Mouse (Mus musculus): Measurements from ENCODE around the gene Sp110.
"Not testable (repeated sequence)": the region's sequence is repeated elsewhere in the genome, so short reads cannot be mapped to it uniquely, and the experiment has no call there.

- TF ChIP-seq CTCF, POLR2A (IDR thresholded peaks at IDR 0.05; ENCODE audit: insufficient read depth, low read depth, low read length): not testable (repeated sequence)
Observed at GRCm38 (mm10) chr1:85598271-85599012, at the start of gene Sp110.

Measured in olfactory bulb, adult 2 months (tissue).